Mouse (Mus musculus): ENCODE results near the gene Abhd14b. TPM values are rescaled to one million over a fixed set of nuclear protein-coding genes. Genes with fewer than 3 reads are reported as not detected.

Abhd14b gene
- total and polyA plus RNA-seq, 3 experiments = 3.4 to 6.5 TPM; not detected in 1

Other genes starting within 250 kb of the Abhd14b start
- 29.4 and 34.2 TPM in 2 replicates for gene Ppm1m, start 247.7 kb upstream of the Abhd14b start, total RNA-seq (2012; rRNA removed)
- 10 to 100 TPM in 1 of 2 experiments, not detected in 1; 47.2 TPM for gene Ppm1m, start 247.7 kb upstream of the Abhd14b start, polyA plus RNA-seq (2012; ENCODE audit: insufficient read depth in 1 of 2, insufficient read length in 2 of 2, low read depth in 1 of 2, low replicate concordance in 2 of 2, missing spikeins in 1 of 2)
- 63.9 and 66.8 TPM in 2 replicates for gene Twf2, start 244.4 kb upstream of the Abhd14b start, total RNA-seq (2012; rRNA removed)
- 100 to 1,000 TPM in 1 of 2 experiments, not detected in 1; 101 TPM for gene Twf2, start 244.4 kb upstream of the Abhd14b start, polyA plus RNA-seq (2012; ENCODE audit: insufficient read depth in 1 of 2, insufficient read length in 2 of 2, low read depth in 1 of 2, low replicate concordance in 2 of 2, missing spikeins in 1 of 2)
- gene Tlr9, start 224.9 kb upstream of the Abhd14b start, total RNA-seq (2012; rRNA removed) = not detected in 2 replicates
- gene Tlr9, start 224.9 kb upstream of the Abhd14b start, polyA plus RNA-seq (2012; ENCODE audit: insufficient read depth in 1 of 2, insufficient read length in 2 of 2, low read depth in 1 of 2, low replicate concordance in 2 of 2, missing spikeins in 1 of 2) = not detected
- gene Alas1, start 198.8 kb upstream of the Abhd14b start, total RNA-seq (2012; rRNA removed) = 14.4 and 19.8 TPM in 2 replicates
- 10 to 100 TPM in 1 of 2 experiments, not detected in 1; 15.3 TPM for gene Alas1, start 198.8 kb upstream of the Abhd14b start, polyA plus RNA-seq (2012; ENCODE audit: insufficient read depth in 1 of 2, insufficient read length in 2 of 2, low read depth in 1 of 2, low replicate concordance in 2 of 2, missing spikeins in 1 of 2)
- gene Poc1a, start 166.4 kb upstream of the Abhd14b start, total RNA-seq (2012; rRNA removed) = 33.8 and 37.6 TPM in 2 replicates
- 10 to 100 TPM in 1 of 2 experiments, not detected in 1; 41.3 TPM for gene Poc1a, start 166.4 kb upstream of the Abhd14b start, polyA plus RNA-seq (2012; ENCODE audit: insufficient read depth in 1 of 2, insufficient read length in 2 of 2, low read depth in 1 of 2, low replicate concordance in 2 of 2, missing spikeins in 1 of 2)
- gene Dusp7, start 78.8 kb upstream of the Abhd14b start, total RNA-seq (2012; rRNA removed) = 5.4 and 5.5 TPM in 2 replicates
- 10 to 100 TPM in 1 of 2 experiments, not detected in 1; 12.2 TPM for gene Dusp7, start 78.8 kb upstream of the Abhd14b start, polyA plus RNA-seq (2012; ENCODE audit: insufficient read depth in 1 of 2, insufficient read length in 2 of 2, low read depth in 1 of 2, low replicate concordance in 2 of 2, missing spikeins in 1 of 2)
- 49.4 and 60.8 TPM in 2 replicates for gene Rpl29, start 18.0 kb upstream of the Abhd14b start, total RNA-seq (2012; rRNA removed)
- 100 to 1,000 TPM in 1 of 2 experiments, not detected in 1; 761 TPM for gene Rpl29, start 18.0 kb upstream of the Abhd14b start, polyA plus RNA-seq (2012; ENCODE audit: insufficient read depth in 1 of 2, insufficient read length in 2 of 2, low read depth in 1 of 2, low replicate concordance in 2 of 2, missing spikeins in 1 of 2)
- gene Acy1, start 9.1 kb upstream of the Abhd14b start, total RNA-seq (2012; rRNA removed) = 38.7 and 40.9 TPM in 2 replicates
- 10 to 100 TPM in 1 of 2 experiments, not detected in 1; 61.5 TPM for gene Acy1, start 9.1 kb upstream of the Abhd14b start, polyA plus RNA-seq (2012; ENCODE audit: insufficient read depth in 1 of 2, insufficient read length in 2 of 2, low read depth in 1 of 2, low replicate concordance in 2 of 2, missing spikeins in 1 of 2)
- 22.8 and 25.1 TPM in 2 replicates for gene Abhd14a, start 219 bp downstream of the Abhd14b start, total RNA-seq (2012; rRNA removed)
- 10 to 100 TPM in 1 of 2 experiments, not detected in 1; 48.7 TPM for gene Abhd14a, start 219 bp downstream of the Abhd14b start, polyA plus RNA-seq (2012; ENCODE audit: insufficient read depth in 1 of 2, insufficient read length in 2 of 2, low read depth in 1 of 2, low replicate concordance in 2 of 2, missing spikeins in 1 of 2)
- gene Pcbp4, start 5.8 kb downstream of the Abhd14b start, total RNA-seq (2012; rRNA removed) = 7.7 and 9.2 TPM in 2 replicates
- gene Pcbp4, start 5.8 kb downstream of the Abhd14b start, polyA plus RNA-seq (2012; ENCODE audit: insufficient read depth in 1 of 2, insufficient read length in 2 of 2, low read depth in 1 of 2, low replicate concordance in 2 of 2, missing spikeins in 1 of 2) = 10 to 100 TPM in 1 of 2 experiments, not detected in 1; 36.6 TPM
- gene Gpr62, start 18.5 kb downstream of the Abhd14b start, total RNA-seq (2012; rRNA removed) = not detected in 2 replicates
- gene Gpr62, start 18.5 kb downstream of the Abhd14b start, polyA plus RNA-seq (2012; ENCODE audit: insufficient read depth in 1 of 2, insufficient read length in 2 of 2, low read depth in 1 of 2, low replicate concordance in 2 of 2, missing spikeins in 1 of 2) = under 1 TPM in 1 of 2 experiments, not detected in 1; 0.10 TPM
- 226 and 315 TPM in 2 replicates for gene Rrp9, start 28.5 kb downstream of the Abhd14b start, total RNA-seq (2012; rRNA removed)
- gene Rrp9, start 28.5 kb downstream of the Abhd14b start, polyA plus RNA-seq (2012; ENCODE audit: insufficient read depth in 1 of 2, insufficient read length in 2 of 2, low read depth in 1 of 2, low replicate concordance in 2 of 2, missing spikeins in 1 of 2) = 100 to 1,000 TPM in 1 of 2 experiments, not detected in 1; 395 TPM
- gene Parp3, start 29.5 kb downstream of the Abhd14b start, total RNA-seq (2012; rRNA removed) = 1.4 and 2.2 TPM in 2 replicates
- 1 to 10 TPM in 1 of 2 experiments, not detected in 1; 5.0 TPM for gene Parp3, start 29.5 kb downstream of the Abhd14b start, polyA plus RNA-seq (2012; ENCODE audit: insufficient read depth in 1 of 2, insufficient read length in 2 of 2, low read depth in 1 of 2, low replicate concordance in 2 of 2, missing spikeins in 1 of 2)
- 0.39 TPM in 1 of 2 replicates, not detected in the other for gene Iqcf1, start 52.5 kb downstream of the Abhd14b start, total RNA-seq (2012; rRNA removed)
- gene Iqcf1, start 52.5 kb downstream of the Abhd14b start, polyA plus RNA-seq (2012; ENCODE audit: insufficient read depth in 1 of 2, insufficient read length in 2 of 2, low read depth in 1 of 2, low replicate concordance in 2 of 2, missing spikeins in 1 of 2) = under 1 TPM in 1 of 2 experiments, not detected in 1; 0.52 TPM
- 0.81 and 1.0 TPM in 2 replicates for gene Iqcf5, start 67.1 kb downstream of the Abhd14b start, total RNA-seq (2012; rRNA removed)
- 1 to 10 TPM in 1 of 2 experiments, not detected in 1; 1.5 TPM for gene Iqcf5, start 67.1 kb downstream of the Abhd14b start, polyA plus RNA-seq (2012; ENCODE audit: insufficient read depth in 1 of 2, insufficient read length in 2 of 2, low read depth in 1 of 2, low replicate concordance in 2 of 2, missing spikeins in 1 of 2)
- gene Iqcf3, start 114.2 kb downstream of the Abhd14b start, total RNA-seq (2012; rRNA removed) = not detected in 2 replicates
- gene Iqcf3, start 114.2 kb downstream of the Abhd14b start, polyA plus RNA-seq (2012; ENCODE audit: insufficient read depth in 1 of 2, insufficient read length in 2 of 2, low read depth in 1 of 2, low replicate concordance in 2 of 2, missing spikeins in 1 of 2) = not detected
- gene Iqcf4, start 123.5 kb downstream of the Abhd14b start, total RNA-seq (2012; rRNA removed) = not detected in 2 replicates
- not detected for gene Iqcf4, start 123.5 kb downstream of the Abhd14b start, polyA plus RNA-seq (2012; ENCODE audit: insufficient read depth in 1 of 2, insufficient read length in 2 of 2, low read depth in 1 of 2, low replicate concordance in 2 of 2, missing spikeins in 1 of 2)
- gene Iqcf6, start 179.1 kb downstream of the Abhd14b start, total RNA-seq (2012; rRNA removed) = not detected in 2 replicates
- gene Iqcf6, start 179.1 kb downstream of the Abhd14b start, polyA plus RNA-seq (2012; ENCODE audit: insufficient read depth in 1 of 2, insufficient read length in 2 of 2, low read depth in 1 of 2, low replicate concordance in 2 of 2, missing spikeins in 1 of 2) = not detected
- gene Grm2, start 208.6 kb downstream of the Abhd14b start, total RNA-seq (2012; rRNA removed) = not detected in 2 replicates
- gene Grm2, start 208.6 kb downstream of the Abhd14b start, polyA plus RNA-seq (2012; ENCODE audit: insufficient read depth in 1 of 2, insufficient read length in 2 of 2, low read depth in 1 of 2, low replicate concordance in 2 of 2, missing spikeins in 1 of 2) = not detected
- 46.3 and 47.1 TPM in 2 replicates for gene Tex264, start 238.5 kb downstream of the Abhd14b start, total RNA-seq (2012; rRNA removed)
- gene Tex264, start 238.5 kb downstream of the Abhd14b start, polyA plus RNA-seq (2012; ENCODE audit: insufficient read depth in 1 of 2, insufficient read length in 2 of 2, low read depth in 1 of 2, low replicate concordance in 2 of 2, missing spikeins in 1 of 2) = 10 to 100 TPM in 1 of 2 experiments, not detected in 1; 87.6 TPM

All from MEL (cell line).